Mouse (Mus musculus) spleen, adult 2 months (tissue): ENCODE data around the gene Cacnb2.

Source experiments
- CTCF ChIP-seq: fragments of 200-500 bp; IDR thresholded peaks from 2 replicates; pipeline ENCODE4 v1.5.1; 2011; ENCODE audit warnings: mild to moderate bottlenecking, inconsistent platforms; ENCODE audit not compliant: insufficient read depth, insufficient read length, insufficient replicate concordance; ENCODE audit errors: extremely low read depth
- POLR2A ChIP-seq: fragments of 200-500 bp; IDR thresholded peaks from 2 replicates; pipeline ENCODE4 v1.6.1; 2011; ENCODE audit warnings: low read depth, low read length, inconsistent platforms

- TF ChIP-seq CTCF (no peak), POLR2A (no peak)
These were observed 260.1 kb downstream of the Cacnb2 start for GRCm38 (mm10) chr2:14862981-14863380.
